Mouse (Mus musculus) limb, embryonic 12.5 days (tissue): Measurements from ENCODE around the gene Lpo. TPM values are rescaled to one million over a fixed set of nuclear protein-coding genes. Genes with fewer than 3 reads are reported as not detected.
"Not testable (repeated sequence)": the region's sequence is repeated elsewhere in the genome, so short reads cannot be mapped to it uniquely, and the experiment has no call there.

Source experiments
- ATAC-seq: fragments of 200-750 bp; cut with Nextera tagmentation; 2 replicates; pipeline ENCODE4 v1.8.0; 2017; ENCODE audit warnings: low read depth, moderate TSS enrichment; ENCODE audit not compliant: insufficient number of reproducible peaks, insufficient read depth, low FRiP score, low TSS enrichment
- H3K27ac ChIP-seq: fragments of 300-500 bp; sonication (generic); 2 replicates; pipeline ENCODE4 v1.5.1; 2016; ENCODE audit warnings: mild to moderate bottlenecking, moderate library complexity
- H3K27me3 ChIP-seq: fragments of 300-500 bp; sonication (generic); 2 replicates; pipeline ENCODE4 v1.6.1; 2016; ENCODE audit warnings: mild to moderate bottlenecking, moderate library complexity
- H3K36me3 ChIP-seq: fragments of 300-500 bp; sonication (generic); 2 replicates; pipeline ENCODE4 v1.6.1; 2016; ENCODE audit warnings: mild to moderate bottlenecking, moderate library complexity
- H3K4me1 ChIP-seq: fragments of 300-500 bp; sonication (generic); replicated peaks from 2 replicates; pipeline ENCODE4 v1.6.1; 2016
- H3K4me2 ChIP-seq: fragments of 300-500 bp; sonication (generic); 2 replicates; pipeline ENCODE4 v1.6.1; 2016; ENCODE audit warnings: mild to moderate bottlenecking, moderate library complexity
- H3K4me3 ChIP-seq: fragments of 300-500 bp; sonication (generic); replicated peaks from 2 replicates; pipeline ENCODE4 v1.5.1; 2016; ENCODE audit warnings: mild to moderate bottlenecking
- H3K9ac ChIP-seq: fragments of 300-500 bp; sonication (generic); replicated peaks from 2 replicates; pipeline ENCODE4 v1.6.1; 2016; ENCODE audit warnings: mild to moderate bottlenecking, moderate library complexity
- H3K9me3 ChIP-seq: fragments of 300-500 bp; sonication (generic); 2 replicates; pipeline ENCODE4 v1.6.1; 2016; ENCODE audit warnings: mild to moderate bottlenecking, moderate library complexity
- WGBS: fragments of 180-500 bp; shearing (Covaris S2); methylation state at CpG from one replicate; pipeline ENCODE4 v1.1.7; 2016; 5-methylcytosine and 5-hydroxymethylcytosine counted together
- polyA plus RNA-seq: library from polyadenylated mRNA; unstranded; fragments of >200 nt; fragmentation: Nextera tagmentation; extraction: Ambion mirVana; gene quantifications from 2 replicates; pipeline ENCODE4 v1.2.1, GENCODE M21; 2016

The Lpo gene
- polyA plus RNA-seq: 0.09 TPM in 1 of 2 replicates, not detected in the other

GRCm38 (mm10) chr11:87828239-87828900 is at the start of gene Lpo:
Gene Lpo, minus strand, starts transcription at chr11:87828289.
- no peak within 1 kb of the TSS for H3K9ac ChIP-seq
- no peak within 1 kb of the TSS for H3K4me2 ChIP-seq
- H3K9me3 ChIP-seq: no peaks in the 10 kb centered on the region
- no peaks in the 10 kb centered on the region for H3K4me1 ChIP-seq
- WGBS: 77% methylated on average over 10 of the region's 10 CpGs
- no peak for ATAC-seq
- H3K36me3 ChIP-seq: no peaks in the 10 kb centered on the region
- no peak within 1 kb of the TSS for H3K27ac ChIP-seq
- peaks cover 5% of the 10 kb centered on the region; the same call in 1 of the 2 replicates for H3K27me3 ChIP-seq
- no peak within 1 kb of the TSS for H3K4me3 ChIP-seq

GRCm38 (mm10) chr11:87875436-87875835 is 47.3 kb upstream of the Lpo start, which contains the start of gene Epx:
Gene Epx, minus strand, starts transcription at chr11:87875536.
- Histone ChIP-seq H3K36me3 (no peaks in the 10 kb centered on the region), H3K9ac (no peak within 1 kb of the TSS), H3K4me1 (peaks cover 11% of the 10 kb centered on the region; the same call in 1 of the 2 replicates), H3K27me3 (no peaks in the 10 kb centered on the region; the same call in 1 of the 2 replicates), H3K4me3 (no peak within 1 kb of the TSS), H3K4me2 (no peak within 1 kb of the TSS), H3K9me3 (no peaks in the 10 kb centered on the region), H3K27ac (no peak within 1 kb of the TSS)
- no peak for ATAC-seq
- 82% methylated on average over 6 of the region's 6 CpGs for WGBS

- no peak overlapping the region for H3K9ac ChIP-seq
- no peaks in the 10 kb centered on the region; the same call in 1 of the 2 replicates for H3K27me3 ChIP-seq
- no peak overlapping the region for H3K4me3 ChIP-seq
- no peak for ATAC-seq
- H3K4me2 ChIP-seq: no peak overlapping the region
- WGBS: 38% methylated on average over 8 of the region's 8 CpGs
- no peaks in the 10 kb centered on the region; the same call in 1 of the 2 replicates for H3K4me1 ChIP-seq
- no peak overlapping the region for H3K27ac ChIP-seq
- H3K36me3 ChIP-seq: no peaks in the 10 kb centered on the region
- H3K9me3 ChIP-seq: no peaks in the 10 kb centered on the region
These were observed 43.7 kb upstream of the Lpo start for GRCm38 (mm10) chr11:87871766-87872165.

- no peak for ATAC-seq
These were observed 42.0 kb upstream of the Lpo start for GRCm38 (mm10) chr11:87870096-87870495.

GRCm38 (mm10) chr11:87866891-87867290 is 38.8 kb upstream of the Lpo start:
- WGBS: 94% methylated on average over 1 of the region's 2 CpGs
- peaks cover 11% of the 10 kb centered on the region for H3K36me3 ChIP-seq
- not testable (repeated sequence) for H3K4me2 ChIP-seq, H3K4me1 ChIP-seq, H3K9ac ChIP-seq, H3K27me3 ChIP-seq, H3K4me3 ChIP-seq, H3K9me3 ChIP-seq, ATAC-seq, H3K27ac ChIP-seq

More at GRCm38 (mm10) chr11:87870096-87870495, 42.0 kb upstream of the Lpo start:
- Histone ChIP-seq H3K36me3 (no peaks in the 10 kb centered on the region), H3K4me3 (no peak overlapping the region), H3K4me2 (no peak overlapping the region), H3K9ac (no peak overlapping the region), H3K4me1 (no peaks in the 10 kb centered on the region; the same call in 1 of the 2 replicates), H3K27ac (no peak overlapping the region), H3K27me3 (no peaks in the 10 kb centered on the region; the same call in 1 of the 2 replicates), H3K9me3 (no peaks in the 10 kb centered on the region)
- WGBS: 77% methylated on average over 2 of the region's 2 CpGs

- Histone ChIP-seq H3K27ac (no peak overlapping the region), H3K4me2 (no peak overlapping the region), H3K36me3 (peaks cover 46% of the 10 kb centered on the region), H3K4me3 (no peak overlapping the region), H3K4me1 (no peaks in the 10 kb centered on the region), H3K9ac (no peak overlapping the region), H3K27me3 (no peaks in the 10 kb centered on the region), H3K9me3 (no peaks in the 10 kb centered on the region)
- ATAC-seq: no peak
- WGBS: 94% methylated on average over 13 of the region's 13 CpGs
These were observed 34.7 kb upstream of the Lpo start for GRCm38 (mm10) chr11:87862805-87863204.

- Histone ChIP-seq H3K27me3 (no peaks in the 10 kb centered on the region), H3K4me2 (no peak overlapping the region), H3K4me3 (no peak overlapping the region), H3K9me3 (no peaks in the 10 kb centered on the region), H3K4me1 (no peaks in the 10 kb centered on the region), H3K9ac (no peak overlapping the region), H3K27ac (no peak overlapping the region), H3K36me3 (peaks cover 69% of the 10 kb centered on the region)
- ATAC-seq: no peak
- WGBS: 86% methylated on average over 9 of the region's 9 CpGs
These were observed 32.3 kb upstream of the Lpo start for GRCm38 (mm10) chr11:87860426-87860825.

- H3K4me1 ChIP-seq: no peaks in the 10 kb centered on the region
- no peak overlapping the region for H3K4me3 ChIP-seq
- peaks cover 69% of the 10 kb centered on the region for H3K36me3 ChIP-seq
- no peaks in the 10 kb centered on the region for H3K27me3 ChIP-seq
- no peak for ATAC-seq
- WGBS: 89% methylated on average over 11 of the region's 11 CpGs
- no peak overlapping the region for H3K9ac ChIP-seq
- H3K9me3 ChIP-seq: no peaks in the 10 kb centered on the region
- no peak overlapping the region for H3K4me2 ChIP-seq
- H3K27ac ChIP-seq: no peak overlapping the region
These were observed 31.2 kb upstream of the Lpo start for GRCm38 (mm10) chr11:87859273-87859672.

GRCm38 (mm10) chr11:87854550-87854949 is 26.5 kb upstream of the Lpo start:
- no peak overlapping the region for H3K9ac ChIP-seq
- no peak for ATAC-seq
- H3K27ac ChIP-seq: no peak overlapping the region
- H3K36me3 ChIP-seq: peaks cover 35% of the 10 kb centered on the region
- H3K4me3 ChIP-seq: no peak overlapping the region
- H3K4me2 ChIP-seq: no peak overlapping the region
- H3K27me3 ChIP-seq: no peaks in the 10 kb centered on the region
- peaks cover 8% of the 10 kb centered on the region; the same call in 1 of the 2 replicates for H3K4me1 ChIP-seq
- H3K9me3 ChIP-seq: no peaks in the 10 kb centered on the region
- WGBS: 88% methylated on average over 7 of the region's 7 CpGs

- Histone ChIP-seq H3K36me3 (peaks cover 31% of the 10 kb centered on the region), H3K4me2 (peak overlapping the region; percentile 79), H3K27me3 (no peaks in the 10 kb centered on the region), H3K4me1 (peaks cover 8% of the 10 kb centered on the region; the same call in 1 of the 2 replicates), H3K9ac (peak overlapping the region; percentile 57), H3K4me3 (peak overlapping the region; percentile 62), H3K27ac (peak overlapping the region; percentile 2; the same call in 1 of the 2 replicates), H3K9me3 (no peaks in the 10 kb centered on the region)
- 35% methylated on average over 8 of the region's 8 CpGs for WGBS
- ATAC-seq: 0 out of 2 replicates have a peak, but pooled peaks have one; percentile 47
These were observed 25.5 kb upstream of the Lpo start for GRCm38 (mm10) chr11:87853597-87853954.

- WGBS: 6% methylated on average over 40 of the region's 40 CpGs
- peak within 1 kb of the TSS; percentile 57 for H3K9ac ChIP-seq
- H3K4me3 ChIP-seq: peak within 1 kb of the TSS; percentile 62
These were observed 24.9 kb upstream of the Lpo start, which contains the start of gene Mks1 for GRCm38 (mm10) chr11:87852690-87853596. Gene Mks1, plus strand, starts transcription at chr11:87853215.

More at GRCm38 (mm10) chr11:87852690-87853596, 24.9 kb upstream of the Lpo start, which contains the start of gene Mks1:
- Histone ChIP-seq H3K4me1 (peaks cover 8% of the 10 kb centered on the region; the same call in 1 of the 2 replicates), H3K9me3 (no peaks in the 10 kb centered on the region), H3K27ac (peak within 1 kb of the TSS; percentile 2; the same call in 1 of the 2 replicates), H3K4me2 (peak within 1 kb of the TSS; percentile 79), H3K27me3 (no peaks in the 10 kb centered on the region), H3K36me3 (peaks cover 24% of the 10 kb centered on the region)
- peak; percentile 89 for ATAC-seq
